In the genomic region with DNA sequence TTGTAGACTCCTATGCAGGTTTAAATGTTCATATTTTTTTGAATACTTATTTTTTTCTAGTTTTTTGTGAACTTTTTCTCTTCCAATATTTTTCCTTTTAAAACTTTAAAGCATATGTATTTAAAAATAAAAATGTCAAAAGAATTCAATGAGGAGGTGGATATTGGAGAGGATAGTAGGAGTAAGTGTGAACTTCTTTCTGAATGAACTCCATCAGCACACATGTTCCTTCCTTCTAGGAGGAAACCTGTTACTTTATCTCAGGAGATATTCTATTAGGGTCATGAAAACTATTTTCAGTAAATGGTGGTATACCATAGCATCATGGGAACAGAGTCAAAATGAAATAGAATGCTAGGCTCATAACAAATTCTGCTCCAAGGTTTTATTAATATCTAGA, we compare ENCODE assay signal across 35 mouse cellular contexts. TPM values are rescaled to one million over a fixed set of nuclear protein-coding genes. Genes with fewer than 3 reads are reported as not detected.
"Had no signal": no experiment of that assay in that cellular context is flagged by ENCODE, and none has a peak within 500 bp of the region (broad histone marks: within the 10 kb centered on the region; RNA-seq: fewer than 3 reads in every experiment).

No protein-coding gene starts in this region.

- H3K4me3 ChIP-seq: heart, embryonic 10.5 days; heart, embryonic 12.5 days; heart, embryonic 13.5 days; heart, embryonic 15.5 days; hindbrain, embryonic 10.5 days; hindbrain, embryonic 12.5 days; hindbrain, embryonic 13.5 days; hindbrain, embryonic 15.5 days; intestine, embryonic 15.5 days; kidney, embryonic 15.5 days; layer of hippocampus, adult 2 months had no signal

- H3K27ac ChIP-seq: heart, embryonic 10.5 days; heart, embryonic 13.5 days; heart, embryonic 15.5 days; hindbrain, embryonic 10.5 days; hindbrain, embryonic 12.5 days; hindbrain, embryonic 13.5 days; hindbrain, embryonic 14.5 days; hindbrain, embryonic 15.5 days; hindbrain, postnatal 0 days; intestine, embryonic 15.5 days; kidney, embryonic 15.5 days; kidney, postnatal 0 days; layer of hippocampus, adult 2 months had no signal

- ATAC-seq: hindbrain, embryonic 16.5 days; hindbrain, postnatal 0 days; inflammation-experienced regulatory T-cells, adult 6 months; intestine, embryonic 15.5 days; intestine, embryonic 16.5 days; intestine, postnatal 0 days had no signal

- DNase-seq: heart, postnatal 10 days; heart, postnatal 14 days; heart, postnatal 36 days; heart, postnatal 4 days; kidney, adult 11 months; kidney, adult 18-20 months; kidney, adult 2 months; kidney, adult 8-10 months; kidney, adult 9 months; kidney, postnatal 10 days; kidney, postnatal 14 days; kidney, postnatal 25 days; kidney, postnatal 36 days; kidney, postnatal 4 days; layer of hippocampus, adult 9-11 months; layer of hippocampus, postnatal 36 days had no signal

RNA-seq across cellular contexts. Expression of a gene that starts 30.2 kb away (rescaled TPM):
- total RNA-seq: hematopoietic stem cell, adult 5-6 weeks had no signal
